Mouse (Mus musculus): Measurements from ENCODE around the gene Sorcs3.

The Sorcs3 gene

GRCm38 (mm10) chr19:48285602-48286225, 79.9 kb downstream of the Sorcs3 start:
- DNase-seq = no peak

- DNase-seq = no peak
Measured at GRCm38 (mm10) chr19:48294251-48294650, 88.4 kb downstream of the Sorcs3 start.

GRCm38 (mm10) chr19:48298384-48298783, 92.6 kb downstream of the Sorcs3 start:
- no peak for DNase-seq

- no peak for DNase-seq
Measured at GRCm38 (mm10) chr19:48300440-48301231, 94.8 kb downstream of the Sorcs3 start.

GRCm38 (mm10) chr19:48301300-48301699, 95.5 kb downstream of the Sorcs3 start:
- no peak for DNase-seq

- DNase-seq = no peak
Measured at GRCm38 (mm10) chr19:48308341-48308740, 102.5 kb downstream of the Sorcs3 start.

GRCm38 (mm10) chr19:48309531-48310337, 103.9 kb downstream of the Sorcs3 start:
- DNase-seq = no peak

GRCm38 (mm10) chr19:48310338-48310710, 104.5 kb downstream of the Sorcs3 start:
- no peak for DNase-seq

- no peak for DNase-seq
Measured at GRCm38 (mm10) chr19:48313776-48314175, 108.0 kb downstream of the Sorcs3 start.

GRCm38 (mm10) chr19:48327115-48327514, 121.3 kb downstream of the Sorcs3 start:
- DNase-seq = no peak

GRCm38 (mm10) chr19:48328171-48328570, 122.3 kb downstream of the Sorcs3 start:
- no peak for DNase-seq

- DNase-seq = no peak
Measured at GRCm38 (mm10) chr19:48331640-48332039, 125.8 kb downstream of the Sorcs3 start.

GRCm38 (mm10) chr19:48333085-48333484, 127.3 kb downstream of the Sorcs3 start:
- DNase-seq = no peak

- no peak for DNase-seq
Measured at GRCm38 (mm10) chr19:48337461-48337860, 131.6 kb downstream of the Sorcs3 start.

GRCm38 (mm10) chr19:48338098-48338497, 132.3 kb downstream of the Sorcs3 start:
- no peak for DNase-seq

GRCm38 (mm10) chr19:48342770-48343169, 136.9 kb downstream of the Sorcs3 start:
- DNase-seq = no peak

- no peak for DNase-seq
Measured at GRCm38 (mm10) chr19:48343442-48343841, 137.6 kb downstream of the Sorcs3 start.

- no peak for DNase-seq
Measured at GRCm38 (mm10) chr19:48347116-48347515, 141.3 kb downstream of the Sorcs3 start.

- no peak for DNase-seq
Measured at GRCm38 (mm10) chr19:48356806-48357205, 151.0 kb downstream of the Sorcs3 start.

- no peak for DNase-seq
Measured at GRCm38 (mm10) chr19:48362167-48362566, 156.3 kb downstream of the Sorcs3 start.

- no peak for DNase-seq
Measured at GRCm38 (mm10) chr19:48368056-48368455, 162.2 kb downstream of the Sorcs3 start.

GRCm38 (mm10) chr19:48371787-48372186, 166.0 kb downstream of the Sorcs3 start:
- no peak for DNase-seq

- no peak for DNase-seq
Measured at GRCm38 (mm10) chr19:48378006-48378540, 172.2 kb downstream of the Sorcs3 start.

All from cerebellum, adult 11 months (tissue).